ENCODE assay signal across 13 mouse cellular contexts in the genomic region with DNA sequence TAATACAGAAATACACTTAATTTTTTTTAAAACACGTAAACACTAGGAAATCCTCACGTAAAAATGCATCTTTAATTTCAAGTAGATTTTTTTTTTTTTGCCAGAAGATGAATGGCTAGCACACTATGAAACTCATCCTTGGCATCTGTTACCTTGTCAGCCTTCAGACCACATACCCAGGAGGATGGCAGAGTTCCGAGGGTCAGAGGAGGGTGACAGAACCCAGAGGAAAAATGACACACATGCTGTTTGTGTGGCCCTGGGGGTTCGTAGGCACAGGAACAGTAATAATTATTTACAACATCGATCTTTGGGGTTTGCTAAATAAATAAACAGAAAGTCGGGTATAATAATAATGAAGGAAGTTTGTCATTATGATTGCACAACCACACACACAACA.
"Had no signal": no experiment of that assay in that cellular context is flagged by ENCODE, and none has a peak within 500 bp of the region (broad histone marks: within the 10 kb centered on the region; RNA-seq: fewer than 3 reads in every experiment).

No protein-coding gene starts in this region.

- DNase-seq: gastrocnemius, postnatal 14 days; gastrocnemius, postnatal 36 days; heart, adult 11 months; heart, adult 2 months; heart, postnatal 14 days; heart, postnatal 36 days; kidney, adult 11 months; kidney, adult 2 months; kidney, adult 9 months; kidney, postnatal 14 days; kidney, postnatal 36 days; layer of hippocampus, adult 9-11 months; layer of hippocampus, postnatal 36 days had no signal
